Mouse (Mus musculus): ENCODE results near the gene Ttc7b.

- no peak for TF ChIP-seq CTCF (IDR thresholded peaks at IDR 0.05; ENCODE audit: low read depth, low read length)
- TF ChIP-seq POLR2A (IDR thresholded peaks at IDR 0.05; ENCODE audit: extremely low read depth, insufficient read depth, low read length) = no peak
Observed at GRCm38 (mm10) chr12:100426212-100426611, 94.4 kb downstream of the Ttc7b start.
